ENCODE assay signal across 9 mouse cellular contexts in genomic region chr8:110478576-110478975, GRCm38 (mm10).
DNase-seq lines count a peak whose midpoint lies in the region; ATAC-seq and TF ChIP-seq lines count a peak whose summit lies in the region.
"Had no signal": no experiment of that assay in that cellular context is flagged by ENCODE, and none has a peak within 500 bp of the region (broad histone marks: within the 10 kb centered on the region; RNA-seq: fewer than 3 reads in every experiment).

No protein-coding gene starts in this region.

- no peak overlapping the region for H3K4me3 ChIP-seq in forebrain, postnatal 0 days (ENCODE audit: low read depth, low read length)
- H3K4me3 ChIP-seq in forebrain, embryonic 15.5 days: no peak overlapping the region
- H3K4me3 ChIP-seq: liver, embryonic 15.5 days had no signal

- ATAC-seq in forebrain, postnatal 0 days: peak; percentile 77
- ATAC-seq in forebrain, embryonic 15.5 days (replicated peaks): no peak
- no peak for ATAC-seq in monocyte, adult 5-6 weeks (replicated peaks; ENCODE audit: insufficient number of reproducible peaks, low FRiP score, low TSS enrichment, poor library complexity, severe bottlenecking)
- no peak for ATAC-seq in granulocyte monocyte progenitor cell, adult 5-6 weeks (replicated peaks; ENCODE audit: poor library complexity, severe bottlenecking)

- no peaks in the 10 kb centered on the region for H3K36me3 ChIP-seq in forebrain, postnatal 0 days (ENCODE audit: insufficient read depth)
- H3K36me3 ChIP-seq in forebrain, embryonic 15.5 days: no peaks in the 10 kb centered on the region
- H3K36me3 ChIP-seq: liver, embryonic 15.5 days had no signal

- 16% methylated on average over 6 of the region's 6 CpGs for WGBS in forebrain, postnatal 0 days
- WGBS in forebrain, embryonic 15.5 days: 17% methylated on average over 6 of the region's 6 CpGs

- H3K9me3 ChIP-seq in forebrain, postnatal 0 days (ENCODE audit: low read length): no peaks in the 10 kb centered on the region
- no peaks in the 10 kb centered on the region for H3K9me3 ChIP-seq in forebrain, embryonic 15.5 days
- H3K9me3 ChIP-seq: liver, embryonic 15.5 days had no signal

- H3K27ac ChIP-seq in forebrain, postnatal 0 days (ENCODE audit: low read depth, low read length): no peak overlapping the region
- H3K27ac ChIP-seq in forebrain, embryonic 15.5 days (replicated peaks): no peak overlapping the region
- H3K27ac ChIP-seq: liver, embryonic 15.5 days had no signal

- peak; percentile 87 for DNase-seq in forebrain, postnatal 0 days
- DNase-seq in thymus, postnatal 0 days (ENCODE audit: low spot score): peak; percentile 5
- DNase-seq in thymus, postnatal 36 days: no peak
- DNase-seq in forelimb bud, embryonic 11.5 days (ENCODE audit: low read depth, low spot score): peak; percentile 33
- peak; percentile 45 for DNase-seq in left cerebral cortex, postnatal 4 days

- no peak overlapping the region for H3K4me2 ChIP-seq in forebrain, postnatal 0 days (ENCODE audit: low read depth)
- H3K4me2 ChIP-seq in forebrain, embryonic 15.5 days (replicated peaks): no peak overlapping the region
- H3K4me2 ChIP-seq: liver, embryonic 15.5 days had no signal

- H3K9ac ChIP-seq in forebrain, postnatal 0 days: no peak overlapping the region
- H3K9ac ChIP-seq in forebrain, embryonic 15.5 days (replicated peaks): no peak overlapping the region
- H3K9ac ChIP-seq: liver, embryonic 15.5 days had no signal

- no peaks in the 10 kb centered on the region for H3K4me1 ChIP-seq in forebrain, postnatal 0 days (ENCODE audit: insufficient read depth)
- peaks cover 15% of the 10 kb centered on the region for H3K4me1 ChIP-seq in forebrain, embryonic 15.5 days
- H3K4me1 ChIP-seq: liver, embryonic 15.5 days had no signal

- TF ChIP-seq CTCF in forebrain, postnatal 0 days (IDR thresholded peaks at IDR 0.05; ENCODE audit: low read depth): peak; percentile 87

- H3K27me3 ChIP-seq in forebrain, postnatal 0 days (ENCODE audit: insufficient read depth, low read length): no peaks in the 10 kb centered on the region
- no peaks in the 10 kb centered on the region for H3K27me3 ChIP-seq in forebrain, embryonic 15.5 days
- H3K27me3 ChIP-seq: liver, embryonic 15.5 days had no signal

- intact Hi-C loops in left cerebral cortex, postnatal 4 days (cut with DNase I): loop anchor here (10.0 kb wide), 1 partner anchor 314 kb away; the partner anchor contains the start of gene Calb2

Comparison
In these comparisons a context has a peak if more than half of its experiments do, and no peak if none do; other contexts are left out.
1. DNase-seq: peak in forebrain, postnatal 0 days (single experiment), thymus, postnatal 0 days (single experiment), forelimb bud, embryonic 11.5 days (single experiment) and left cerebral cortex, postnatal 4 days (single experiment); none in thymus, postnatal 36 days (0 of 2).